Mouse (Mus musculus) c-Kit-negative CD71-positive TER-119-positive erythroid progenitor cells, embryonic 14.5 days (primary cell): ENCODE data around the gene Gm10096.
"Not testable (repeated sequence)": the region's sequence is repeated elsewhere in the genome, so short reads cannot be mapped to it uniquely, and the experiment has no call there.

Experiments used
- DNase-seq: peaks from one replicate; pipeline ENCODE4 v3.0.0-alpha.2; 2013; ENCODE audit warnings: low read depth, low spot score

Gm10096 gene

DNA sequence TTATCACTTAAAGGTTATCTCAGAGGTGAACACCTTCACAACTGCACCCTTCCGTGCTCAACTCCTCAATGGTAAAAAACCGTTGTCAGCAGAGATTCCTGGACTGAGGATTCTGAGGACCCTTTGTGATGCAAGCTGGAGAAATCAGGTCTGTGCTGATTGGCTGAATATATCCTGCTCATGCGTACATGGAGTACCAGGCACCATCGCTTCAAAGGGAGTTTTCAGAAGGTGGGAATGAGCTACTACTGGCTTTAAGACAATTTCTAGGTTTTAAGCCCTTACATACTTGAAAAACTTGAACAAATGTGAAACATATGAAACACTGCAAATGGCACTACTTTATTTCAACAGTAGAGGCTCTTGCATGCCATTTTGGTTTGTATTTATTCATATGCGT is at the start of gene Gm10096:
Gm10096 (minus strand) TSS at position 101 of the 400 bp plus-strand sequence.
- not testable (repeated sequence) for DNase-seq
